Mouse (Mus musculus): ENCODE results near the gene Tbc1d2.

DNA sequence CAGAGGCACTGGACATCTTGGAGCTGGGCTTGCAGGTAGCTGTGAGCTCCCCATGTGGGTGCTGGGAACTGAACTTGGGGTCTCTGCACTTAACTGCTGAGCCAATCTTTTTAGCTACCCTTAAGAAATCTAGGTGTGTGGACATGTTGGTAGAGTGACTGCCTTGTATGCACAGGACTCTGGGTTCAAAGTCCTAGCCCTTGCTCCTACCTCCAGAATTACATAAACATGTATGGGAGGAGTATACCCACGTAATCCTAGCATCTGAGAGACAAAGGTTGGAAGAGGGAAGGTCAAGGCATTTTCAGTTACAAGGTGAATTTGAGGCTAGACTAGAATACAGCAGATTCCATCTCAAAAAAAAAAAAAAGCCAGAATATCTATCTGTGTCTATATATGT is 5.3 kb upstream of the Tbc1d2 start:
- TF ChIP-seq POLR2A (IDR thresholded peaks at IDR 0.05; ENCODE audit: extremely low read depth, insufficient read depth, low read length), result no peak
- no peak for TF ChIP-seq CTCF (IDR thresholded peaks at IDR 0.05; ENCODE audit: low read depth, low read length)

All from liver, adult 2 months (tissue).